Mouse (Mus musculus) midbrain, embryonic 12.5 days (tissue): ENCODE measurements around the gene Samm50. TPM values are rescaled to one million over a fixed set of nuclear protein-coding genes. Genes with fewer than 3 reads are reported as not detected.

Source experiments
- ATAC-seq: fragments of 200-750 bp; cut with Nextera tagmentation; 2 replicates; pipeline ENCODE4 v1.8.0; 2017; ENCODE audit warnings: low read depth, moderate TSS enrichment, moderate library complexity; ENCODE audit not compliant: low FRiP score
- H3K27ac ChIP-seq: fragments of 300-500 bp; sonication (generic); replicated peaks from 2 replicates; pipeline ENCODE4 v1.5.1; 2016; ENCODE audit warnings: mild to moderate bottlenecking
- H3K27me3 ChIP-seq: fragments of 300-500 bp; sonication (generic); 2 replicates; pipeline ENCODE4 v1.6.1; 2016; ENCODE audit warnings: mild to moderate bottlenecking
- H3K36me3 ChIP-seq: fragments of 300-500 bp; sonication (generic); 2 replicates; pipeline ENCODE4 v1.6.1; 2016
- H3K4me1 ChIP-seq: fragments of 300-500 bp; sonication (generic); 2 replicates; pipeline ENCODE4 v1.6.1; 2016
- H3K4me2 ChIP-seq: fragments of 300-500 bp; sonication (generic); replicated peaks from 2 replicates; pipeline ENCODE4 v1.6.1; 2016; ENCODE audit warnings: mild to moderate bottlenecking, moderate library complexity
- H3K4me3 ChIP-seq: fragments of 300-500 bp; sonication (generic); 2 replicates; pipeline ENCODE4 v1.5.1; 2016; ENCODE audit warnings: mild to moderate bottlenecking
- H3K9ac ChIP-seq: fragments of 300-500 bp; sonication (generic); replicated peaks from 2 replicates; pipeline ENCODE4 v1.6.1; 2016; ENCODE audit warnings: mild to moderate bottlenecking, moderate library complexity
- H3K9me3 ChIP-seq: fragments of 300-500 bp; sonication (generic); 2 replicates; pipeline ENCODE4 v1.6.1; 2016; ENCODE audit warnings: mild to moderate bottlenecking
- WGBS: fragments of 180-500 bp; shearing (Covaris S2); methylation state at CpG from one replicate; pipeline ENCODE4 v1.1.7; 2016; 5-methylcytosine and 5-hydroxymethylcytosine counted together
- polyA plus RNA-seq: library from polyadenylated mRNA; unstranded; fragments of >200 nt; fragmentation: Nextera tagmentation; extraction: Ambion mirVana; gene quantifications from 2 replicates; pipeline ENCODE4 v1.2.1, GENCODE M21; 2016

The Samm50 gene
- polyA plus RNA-seq, 1 experiment from 2014 or later, result 99.4 TPM

GRCm38 (mm10) chr15:84224779-84225178 lies 32.7 kb downstream of the Samm50 start:
- Histone ChIP-seq H3K4me2 (no peak overlapping the region), H3K4me3 (no peak overlapping the region), H3K27ac (no peak overlapping the region), H3K27me3 (peaks cover 5% of the 10 kb centered on the region; the same call in 1 of the 2 replicates), H3K4me1 (peaks cover 28% of the 10 kb centered on the region; the same call in 1 of the 2 replicates), H3K9me3 (no peaks in the 10 kb centered on the region), H3K36me3 (no peaks in the 10 kb centered on the region), H3K9ac (no peak overlapping the region)
- no peak for ATAC-seq
- WGBS, result 62% methylated on average over 10 of the region's 10 CpGs

- Histone ChIP-seq H3K9me3 (no peaks in the 10 kb centered on the region), H3K4me1 (peaks cover 44% of the 10 kb centered on the region), H3K9ac (no peak overlapping the region), H3K27me3 (peaks cover 14% of the 10 kb centered on the region), H3K36me3 (no peaks in the 10 kb centered on the region), H3K4me2 (peak overlapping the region; percentile 21), H3K27ac (peak overlapping the region; percentile 85), H3K4me3 (no peak overlapping the region)
- ATAC-seq, result peak; percentile 80
- WGBS, result 41% methylated on average over 15 of the region's 15 CpGs
Measured at GRCm38 (mm10) chr15:84226918-84227317, 34.9 kb downstream of the Samm50 start.

- Histone ChIP-seq H3K9ac (peak overlapping the region; percentile 73; the same call in 1 of the 2 replicates), H3K4me3 (no peak overlapping the region), H3K36me3 (no peaks in the 10 kb centered on the region), H3K4me2 (peak overlapping the region; percentile 93), H3K27ac (peak overlapping the region; percentile 83), H3K9me3 (no peaks in the 10 kb centered on the region), H3K27me3 (peaks cover 30% of the 10 kb centered on the region), H3K4me1 (peaks cover 45% of the 10 kb centered on the region)
- ATAC-seq, result no peak
- 10% methylated on average over 5 of the region's 5 CpGs for whole genome bisulfite sequencing
Measured at GRCm38 (mm10) chr15:84230661-84231060, 38.6 kb downstream of the Samm50 start.

- Histone ChIP-seq H3K9ac (peak overlapping the region; percentile 73), H3K9me3 (no peaks in the 10 kb centered on the region), H3K4me1 (peaks cover 43% of the 10 kb centered on the region), H3K36me3 (no peaks in the 10 kb centered on the region), H3K4me2 (peak overlapping the region; percentile 93), H3K4me3 (peak overlapping the region; percentile 49), H3K27ac (peak overlapping the region; percentile 83), H3K27me3 (peaks cover 30% of the 10 kb centered on the region)
- no peak; the same call in 1 of the 2 replicates for ATAC-seq
- under 1% methylated on average over 13 of the region's 16 CpGs for WGBS
Measured at GRCm38 (mm10) chr15:84231113-84231712, 39.2 kb downstream of the Samm50 start.

GRCm38 (mm10) chr15:84231721-84232561 lies 39.9 kb downstream of the Samm50 start, which contains the start of gene Parvb:
Gene Parvb (plus strand): TSS chr15:84232043.
- H3K4me3 ChIP-seq, result peak within 1 kb of the TSS; percentile 49
- peak within 1 kb of the TSS; percentile 93 for H3K4me2 ChIP-seq
- peak; percentile 52 for ATAC-seq
- H3K27ac ChIP-seq, result peak within 1 kb of the TSS; percentile 83
- H3K4me1 ChIP-seq, result peaks cover 36% of the 10 kb centered on the region
- no peaks in the 10 kb centered on the region for H3K36me3 ChIP-seq
- peak within 1 kb of the TSS; percentile 73 for H3K9ac ChIP-seq
- H3K27me3 ChIP-seq, result peaks cover 32% of the 10 kb centered on the region
- WGBS, result under 1% methylated on average over 53 of the region's 53 CpGs
- H3K9me3 ChIP-seq, result no peaks in the 10 kb centered on the region

DNA sequence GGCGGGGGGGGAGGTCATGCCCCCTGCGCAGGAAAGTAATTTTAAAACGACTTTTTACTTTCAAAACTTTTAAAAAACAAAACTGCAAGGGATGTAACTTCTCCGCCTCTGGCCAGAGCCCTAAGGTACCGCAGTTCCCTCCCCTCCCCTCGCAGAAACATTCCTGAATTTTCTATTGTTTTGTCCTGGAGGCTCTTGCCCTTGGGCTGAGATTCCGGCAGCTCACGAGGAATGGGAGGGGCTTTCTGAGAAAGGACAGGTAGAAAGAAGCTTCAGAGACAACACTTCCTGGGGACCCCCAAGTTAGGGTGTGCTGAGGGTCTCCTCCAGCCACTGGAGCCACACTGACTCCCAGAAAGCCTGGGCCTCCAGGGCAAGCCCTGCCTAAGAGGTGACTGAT lies 40.6 kb downstream of the Samm50 start:
- peaks cover 37% of the 10 kb centered on the region for H3K4me1 ChIP-seq
- H3K9ac ChIP-seq, result no peak overlapping the region

GRCm38 (mm10) chr15:84234794-84235581 lies 42.9 kb downstream of the Samm50 start:
- H3K27ac ChIP-seq, result peak overlapping the region; percentile 61; the same call in 1 of the 2 replicates
- peaks cover 40% of the 10 kb centered on the region for H3K27me3 ChIP-seq
- H3K9me3 ChIP-seq, result no peaks in the 10 kb centered on the region
- H3K4me3 ChIP-seq, result no peak overlapping the region
- peaks cover 53% of the 10 kb centered on the region for H3K4me1 ChIP-seq
- WGBS, result 82% methylated on average over 7 of the region's 7 CpGs
- 0 out of 2 replicates have a peak, but pooled peaks have one; percentile 5 for ATAC-seq
- H3K9ac ChIP-seq, result no peak overlapping the region
- H3K4me2 ChIP-seq, result no peak overlapping the region
- no peaks in the 10 kb centered on the region for H3K36me3 ChIP-seq

More for the DNA sequence above, 40.6 kb downstream of the Samm50 start:
- peak overlapping the region; percentile 49 for H3K4me3 ChIP-seq
- H3K4me2 ChIP-seq, result peak overlapping the region; percentile 93
- WGBS, result 9% methylated on average over 8 of the region's 8 CpGs
- H3K9me3 ChIP-seq, result no peaks in the 10 kb centered on the region
- H3K27ac ChIP-seq, result no peak overlapping the region; the same call in 1 of the 2 replicates
- ATAC-seq, result no peak
- H3K36me3 ChIP-seq, result no peaks in the 10 kb centered on the region
- H3K27me3 ChIP-seq, result peaks cover 39% of the 10 kb centered on the region

- H3K4me1 ChIP-seq, result peaks cover 49% of the 10 kb centered on the region
- no peak overlapping the region for H3K9ac ChIP-seq
- H3K36me3 ChIP-seq, result no peaks in the 10 kb centered on the region
- H3K9me3 ChIP-seq, result no peaks in the 10 kb centered on the region
- no peak overlapping the region for H3K27ac ChIP-seq
- H3K4me3 ChIP-seq, result no peak overlapping the region
- WGBS, result 69% methylated on average over 7 of the region's 7 CpGs
- peaks cover 40% of the 10 kb centered on the region for H3K27me3 ChIP-seq
- no peak overlapping the region for H3K4me2 ChIP-seq
- ATAC-seq, result no peak
Measured at GRCm38 (mm10) chr15:84235646-84236045, 43.6 kb downstream of the Samm50 start.

DNA sequence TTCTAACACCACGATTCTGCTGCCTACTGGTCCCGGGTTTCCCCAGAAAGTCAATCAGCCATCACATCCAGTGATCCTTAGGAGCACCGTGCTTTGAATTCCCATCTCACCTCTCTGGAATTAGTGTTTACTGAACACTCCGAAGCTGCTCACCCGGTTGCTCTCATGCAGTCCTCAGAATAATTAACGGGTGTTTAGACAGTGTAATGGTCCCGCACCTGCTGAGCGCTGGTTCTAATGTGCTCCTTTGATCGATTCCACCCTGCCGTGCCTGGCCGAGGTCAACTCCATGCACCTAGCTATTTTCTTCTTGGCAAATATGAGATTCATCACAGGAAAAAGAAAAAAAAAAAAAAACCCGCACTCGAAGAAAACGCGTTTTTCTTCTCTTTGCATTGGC lies 46.5 kb downstream of the Samm50 start:
- H3K9ac ChIP-seq, result no peak overlapping the region
- H3K36me3 ChIP-seq, result no peaks in the 10 kb centered on the region
- H3K4me3 ChIP-seq, result no peak overlapping the region
- H3K9me3 ChIP-seq, result no peaks in the 10 kb centered on the region
- peaks cover 27% of the 10 kb centered on the region for H3K4me1 ChIP-seq
- no peak for ATAC-seq
- peaks cover 15% of the 10 kb centered on the region for H3K27me3 ChIP-seq
- WGBS, result 34% methylated on average over 15 of the region's 15 CpGs
- H3K27ac ChIP-seq, result peak overlapping the region; percentile 58
- H3K4me2 ChIP-seq, result no peak overlapping the region

DNA sequence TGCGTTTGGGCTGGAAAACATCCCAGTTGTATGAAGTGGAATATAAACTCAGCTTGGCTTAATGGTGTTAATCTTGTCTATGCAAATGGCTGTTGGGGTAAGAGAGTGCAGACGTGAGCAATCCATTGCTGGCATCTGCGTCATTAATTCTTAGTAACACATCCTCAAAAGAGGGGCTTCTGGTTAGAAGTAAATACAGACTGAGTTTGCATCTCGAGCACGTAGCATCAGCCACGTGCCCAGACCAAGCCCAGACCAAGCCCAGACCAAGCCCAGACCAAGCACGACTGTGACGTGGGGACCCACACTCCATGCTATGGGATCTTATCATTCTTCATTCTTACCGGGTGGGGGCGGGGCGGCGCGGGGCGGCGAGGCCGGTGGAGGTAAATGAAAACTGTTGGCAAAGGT lies 47.0 kb downstream of the Samm50 start:
- ATAC-seq, result no peak
- Histone ChIP-seq H3K36me3 (no peaks in the 10 kb centered on the region), H3K9me3 (no peaks in the 10 kb centered on the region), H3K9ac (no peak overlapping the region), H3K27me3 (peaks cover 15% of the 10 kb centered on the region), H3K4me2 (0 out of 2 replicates have a peak overlapping the region, but pooled peaks have one; percentile 15), H3K27ac (peak overlapping the region; percentile 58), H3K4me1 (peaks cover 27% of the 10 kb centered on the region), H3K4me3 (no peak overlapping the region)
- 23% methylated on average over 16 of the region's 16 CpGs for WGBS

GRCm38 (mm10) chr15:84241520-84241919 lies 49.5 kb downstream of the Samm50 start:
- H3K9ac ChIP-seq, result no peak overlapping the region
- H3K36me3 ChIP-seq, result no peaks in the 10 kb centered on the region
- no peak overlapping the region for H3K4me3 ChIP-seq
- WGBS, result 44% methylated on average over 7 of the region's 7 CpGs
- H3K9me3 ChIP-seq, result no peaks in the 10 kb centered on the region
- H3K4me1 ChIP-seq, result peaks cover 33% of the 10 kb centered on the region
- H3K27me3 ChIP-seq, result peaks cover 15% of the 10 kb centered on the region
- ATAC-seq, result no peak
- H3K27ac ChIP-seq, result no peak overlapping the region
- H3K4me2 ChIP-seq, result no peak overlapping the region
